Mouse (Mus musculus): ENCODE data around the gene Ncor1. TPM values are rescaled to one million over a fixed set of nuclear protein-coding genes. Genes with fewer than 3 reads are reported as not detected.
"Not testable (repeated sequence)": the region's sequence is repeated elsewhere in the genome, so short reads cannot be mapped to it uniquely, and the experiment has no call there.

The Ncor1 gene
- polyA plus RNA-seq, 1 experiment from 2014 or later: 60.1 TPM

DNA sequence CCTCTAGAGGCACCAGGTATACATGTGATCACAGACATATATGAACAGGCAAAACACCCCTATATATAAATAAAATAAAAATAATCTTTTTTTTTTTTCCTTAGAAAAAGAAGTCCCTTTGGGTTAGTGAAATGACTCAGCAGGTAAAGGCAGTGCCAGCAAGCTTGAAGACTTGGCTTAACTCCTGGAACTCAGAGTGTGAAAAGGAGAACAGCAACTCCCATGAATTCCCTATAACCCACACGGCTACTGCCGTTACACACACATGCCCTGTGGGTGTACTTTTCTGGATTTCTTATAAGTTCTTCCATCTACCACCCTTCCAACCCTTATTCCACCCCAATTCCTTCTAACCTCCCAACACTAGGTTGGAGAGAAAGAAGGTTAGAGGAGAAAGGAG is 152.5 kb downstream of the Ncor1 start:
- H3K36me3 ChIP-seq (ENCODE audit: control insufficient read depth, insufficient read depth, low read length): peaks cover 16% of the 10 kb centered on the region
- no peak for ATAC-seq

DNA sequence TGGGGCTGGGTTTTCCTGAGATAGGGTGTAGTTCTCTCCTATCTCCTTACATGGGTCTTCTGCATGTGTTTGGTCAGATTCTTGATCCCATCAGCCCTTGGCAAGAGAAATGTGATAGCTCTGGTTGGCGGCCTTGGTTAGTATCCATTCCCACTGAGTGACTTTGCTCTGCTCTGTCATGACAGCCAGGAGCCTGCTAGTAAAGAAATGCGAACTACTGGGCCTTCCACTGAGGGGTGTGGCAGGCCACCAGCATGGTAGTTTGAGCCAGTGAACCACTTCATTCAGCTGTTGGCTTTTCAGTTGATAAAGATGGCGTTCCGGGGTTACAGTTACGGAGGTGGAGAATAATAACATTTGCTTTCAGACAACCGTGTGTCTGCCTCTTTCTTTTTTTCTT is 159.5 kb downstream of the Ncor1 start:
- Histone ChIP-seq H3K4me3 (ENCODE audit: low read length) (no peak overlapping the region), H3K4me2 (ENCODE audit: low read length) (no peak overlapping the region), H3K9me3 (ENCODE audit: control insufficient read depth, low read length) (no peaks in the 10 kb centered on the region), H3K4me1 (ENCODE audit: control insufficient read depth, insufficient read depth, low read depth, low read length) (no peaks in the 10 kb centered on the region), H3K27ac (ENCODE audit: low read depth, low read length) (no peak overlapping the region), H3K9ac (ENCODE audit: low read depth, low read length) (no peak overlapping the region), H3K36me3 (ENCODE audit: control insufficient read depth, insufficient read depth, low read length) (peaks cover 12% of the 10 kb centered on the region; the same call in 1 of the 2 replicates), H3K27me3 (replicated peaks; ENCODE audit: control insufficient read depth, insufficient read depth, low read length) (no peaks in the 10 kb centered on the region)
- WGBS: 84% methylated on average over 6 of the region's 6 CpGs
- no peak for ATAC-seq

More for the DNA sequence above, 152.5 kb downstream of the Ncor1 start:
- Histone ChIP-seq H3K4me3 (ENCODE audit: low read length) (no peak overlapping the region), H3K9ac (ENCODE audit: low read depth, low read length) (no peak overlapping the region), H3K27ac (ENCODE audit: low read depth, low read length) (no peak overlapping the region), H3K4me1 (ENCODE audit: control insufficient read depth, insufficient read depth, low read depth, low read length) (no peaks in the 10 kb centered on the region), H3K27me3 (replicated peaks; ENCODE audit: control insufficient read depth, insufficient read depth, low read length) (no peaks in the 10 kb centered on the region), H3K4me2 (ENCODE audit: low read length) (no peak overlapping the region), H3K9me3 (ENCODE audit: control insufficient read depth, low read length) (no peaks in the 10 kb centered on the region)
- WGBS: 88% methylated on average over 2 of the region's 2 CpGs

DNA sequence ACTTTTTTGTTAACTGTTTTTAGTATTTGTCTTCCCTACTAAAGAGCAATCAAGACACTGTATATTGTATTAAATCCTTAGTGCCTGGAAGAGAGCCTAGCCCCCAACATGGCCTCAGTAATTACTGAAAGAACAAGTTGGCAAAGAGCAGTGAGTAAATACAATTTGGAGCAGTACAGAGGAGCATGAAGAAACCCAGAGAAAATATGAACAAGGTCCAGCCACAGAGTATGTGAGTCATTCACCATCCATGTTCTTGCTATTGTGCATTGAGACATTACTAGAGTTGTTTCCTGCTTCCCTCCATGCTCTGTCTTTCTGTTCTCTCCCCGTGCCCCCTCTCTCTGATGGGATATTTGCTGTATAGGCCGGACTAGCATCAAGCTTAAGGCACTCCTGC is 164.2 kb downstream of the Ncor1 start:
- no peak overlapping the region for H3K9ac ChIP-seq (ENCODE audit: low read depth, low read length)
- H3K27me3 ChIP-seq (replicated peaks; ENCODE audit: control insufficient read depth, insufficient read depth, low read length): no peaks in the 10 kb centered on the region
- H3K27ac ChIP-seq (ENCODE audit: low read depth, low read length): no peak overlapping the region
- H3K4me3 ChIP-seq (ENCODE audit: low read length): no peak overlapping the region
- H3K4me2 ChIP-seq (ENCODE audit: low read length): no peak overlapping the region
- ATAC-seq: no peak
- WGBS: 100% methylated on average over 2 of the region's 2 CpGs
- H3K9me3 ChIP-seq (ENCODE audit: control insufficient read depth, low read length): no peaks in the 10 kb centered on the region
- peaks cover 19% of the 10 kb centered on the region for H3K36me3 ChIP-seq (ENCODE audit: control insufficient read depth, insufficient read depth, low read length)
- H3K4me1 ChIP-seq (ENCODE audit: control insufficient read depth, insufficient read depth, low read depth, low read length): no peaks in the 10 kb centered on the region

DNA sequence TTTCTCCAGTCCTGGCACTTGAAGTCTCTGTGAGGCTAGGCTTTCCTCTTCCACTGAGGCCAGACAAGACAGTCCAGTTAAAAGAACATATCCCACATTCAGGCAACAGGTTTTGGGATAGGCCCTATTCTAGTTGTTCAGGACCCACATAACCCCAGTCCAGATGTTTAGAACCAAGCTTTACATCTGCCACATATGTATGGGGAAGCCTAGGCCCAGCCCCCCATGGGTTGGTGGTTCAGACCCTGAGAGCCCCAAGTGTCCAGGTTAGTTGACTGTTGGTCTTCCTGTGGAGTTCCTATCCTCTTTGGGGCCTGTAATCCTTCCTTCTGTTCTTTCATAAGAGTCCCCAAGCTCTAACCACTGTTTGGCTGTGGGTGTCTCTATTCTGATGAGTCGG is 170.6 kb downstream of the Ncor1 start:
- 95% methylated on average over 1 of the region's 1 CpGs for WGBS
- ATAC-seq: no peak
- Histone ChIP-seq H3K27ac (ENCODE audit: low read depth, low read length) (no peak overlapping the region), H3K4me2 (ENCODE audit: low read length) (no peak overlapping the region), H3K36me3 (ENCODE audit: control insufficient read depth, insufficient read depth, low read length) (peaks cover 26% of the 10 kb centered on the region), H3K9ac (ENCODE audit: low read depth, low read length) (no peak overlapping the region), H3K4me1 (ENCODE audit: control insufficient read depth, insufficient read depth, low read depth, low read length) (no peaks in the 10 kb centered on the region), H3K4me3 (ENCODE audit: low read length) (no peak overlapping the region), H3K27me3 (replicated peaks; ENCODE audit: control insufficient read depth, insufficient read depth, low read length) (no peaks in the 10 kb centered on the region), H3K9me3 (ENCODE audit: control insufficient read depth, low read length) (no peaks in the 10 kb centered on the region)

DNA sequence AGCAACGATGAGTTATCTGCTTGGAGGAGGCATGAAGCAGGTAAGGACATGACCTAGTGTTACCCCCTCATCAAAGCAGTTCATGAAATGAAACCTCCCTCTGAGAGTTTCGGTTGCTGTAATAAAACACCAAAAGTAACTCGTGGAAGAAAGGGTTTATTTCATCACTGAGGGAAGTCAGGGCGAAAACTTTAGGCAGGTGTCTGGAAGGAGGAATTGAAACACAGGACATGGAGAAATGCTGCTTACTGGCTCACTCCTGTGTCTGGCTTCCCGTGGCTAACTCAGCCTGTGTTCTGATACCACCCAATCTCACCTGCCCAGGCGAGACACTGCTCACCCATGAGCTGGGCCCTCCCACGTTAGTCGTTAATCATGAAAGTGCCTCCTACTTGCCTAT is 173.3 kb downstream of the Ncor1 start:
- Histone ChIP-seq H3K27ac (ENCODE audit: low read depth, low read length) (no peak overlapping the region), H3K4me1 (ENCODE audit: control insufficient read depth, insufficient read depth, low read depth, low read length) (peaks cover 3% of the 10 kb centered on the region; the same call in 1 of the 2 replicates), H3K27me3 (replicated peaks; ENCODE audit: control insufficient read depth, insufficient read depth, low read length) (no peaks in the 10 kb centered on the region), H3K4me2 (ENCODE audit: low read length) (no peak overlapping the region), H3K9me3 (ENCODE audit: control insufficient read depth, low read length) (no peaks in the 10 kb centered on the region), H3K36me3 (ENCODE audit: control insufficient read depth, insufficient read depth, low read length) (peaks cover 22% of the 10 kb centered on the region), H3K9ac (ENCODE audit: low read depth, low read length) (no peak overlapping the region), H3K4me3 (ENCODE audit: low read length) (no peak overlapping the region)
- no peak for ATAC-seq
- WGBS: 91% methylated on average over 8 of the region's 8 CpGs

DNA sequence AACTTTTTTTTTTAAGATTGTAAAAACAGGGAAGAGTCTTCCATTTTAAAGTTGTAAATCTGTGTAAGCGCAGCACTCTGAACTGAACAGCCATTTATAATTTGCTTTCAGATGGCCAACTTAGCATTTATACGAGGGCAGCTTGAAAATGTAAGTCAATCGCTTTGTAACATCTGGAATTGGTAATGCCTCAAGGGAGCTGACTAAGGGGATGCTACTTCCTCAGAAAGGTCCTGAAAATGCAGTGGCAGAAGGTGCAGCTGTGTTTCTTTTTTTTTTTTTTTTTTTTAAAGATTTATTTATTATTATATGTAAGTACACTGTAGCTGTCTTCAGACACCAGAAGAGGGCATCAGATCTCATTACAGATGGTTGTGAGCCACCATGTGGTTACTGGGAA is 174.3 kb downstream of the Ncor1 start:
- H3K4me1 ChIP-seq (ENCODE audit: control insufficient read depth, insufficient read depth, low read depth, low read length); H3K27ac ChIP-seq (ENCODE audit: low read depth, low read length); H3K27me3 ChIP-seq (replicated peaks; ENCODE audit: control insufficient read depth, insufficient read depth, low read length); ATAC-seq; H3K4me2 ChIP-seq (ENCODE audit: low read length); H3K9ac ChIP-seq (ENCODE audit: low read depth, low read length); H3K9me3 ChIP-seq (ENCODE audit: control insufficient read depth, low read length); H3K4me3 ChIP-seq (ENCODE audit: low read length): not testable (repeated sequence)
- H3K36me3 ChIP-seq (ENCODE audit: control insufficient read depth, insufficient read depth, low read length): peaks cover 19% of the 10 kb centered on the region
- WGBS: 88% methylated on average over 3 of the region's 3 CpGs

DNA sequence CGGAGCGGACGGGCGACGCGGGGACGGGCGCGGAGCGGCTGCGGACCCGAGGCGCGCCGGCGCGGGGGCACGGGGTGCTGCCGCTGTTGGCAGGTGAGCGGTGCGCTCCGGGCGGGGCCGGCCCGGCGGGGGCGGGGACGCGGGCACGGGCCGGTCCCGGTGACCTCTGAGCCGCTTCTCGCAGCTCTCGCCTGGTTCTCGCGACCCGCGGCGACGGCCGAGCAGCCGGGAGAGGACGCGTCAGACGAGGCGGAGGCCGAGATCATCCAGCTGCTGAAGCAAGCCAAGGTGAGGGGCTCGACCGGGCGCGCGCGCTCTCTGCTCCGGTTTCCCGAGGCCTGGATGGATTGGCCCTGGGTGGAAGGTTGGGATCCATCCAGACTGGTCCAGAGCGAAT is 176.7 kb downstream of the Ncor1 start:
- WGBS: under 1% methylated on average over 41 of the region's 57 CpGs
- peak overlapping the region; percentile 73 for H3K4me2 ChIP-seq (ENCODE audit: low read length)
- peak overlapping the region; percentile 95 for H3K9ac ChIP-seq (ENCODE audit: low read depth, low read length)
- peak overlapping the region; percentile 94 for H3K4me3 ChIP-seq (ENCODE audit: low read length)
- ATAC-seq: peak; percentile 76
- H3K9me3 ChIP-seq (ENCODE audit: control insufficient read depth, low read length): no peaks in the 10 kb centered on the region
- H3K4me1 ChIP-seq (ENCODE audit: control insufficient read depth, insufficient read depth, low read depth, low read length): peaks cover 3% of the 10 kb centered on the region; the same call in 1 of the 2 replicates
- H3K27ac ChIP-seq (ENCODE audit: low read depth, low read length): peak overlapping the region; percentile 92
- peaks cover 16% of the 10 kb centered on the region for H3K36me3 ChIP-seq (ENCODE audit: control insufficient read depth, insufficient read depth, low read length)
- no peaks in the 10 kb centered on the region for H3K27me3 ChIP-seq (replicated peaks; ENCODE audit: control insufficient read depth, insufficient read depth, low read length)

DNA sequence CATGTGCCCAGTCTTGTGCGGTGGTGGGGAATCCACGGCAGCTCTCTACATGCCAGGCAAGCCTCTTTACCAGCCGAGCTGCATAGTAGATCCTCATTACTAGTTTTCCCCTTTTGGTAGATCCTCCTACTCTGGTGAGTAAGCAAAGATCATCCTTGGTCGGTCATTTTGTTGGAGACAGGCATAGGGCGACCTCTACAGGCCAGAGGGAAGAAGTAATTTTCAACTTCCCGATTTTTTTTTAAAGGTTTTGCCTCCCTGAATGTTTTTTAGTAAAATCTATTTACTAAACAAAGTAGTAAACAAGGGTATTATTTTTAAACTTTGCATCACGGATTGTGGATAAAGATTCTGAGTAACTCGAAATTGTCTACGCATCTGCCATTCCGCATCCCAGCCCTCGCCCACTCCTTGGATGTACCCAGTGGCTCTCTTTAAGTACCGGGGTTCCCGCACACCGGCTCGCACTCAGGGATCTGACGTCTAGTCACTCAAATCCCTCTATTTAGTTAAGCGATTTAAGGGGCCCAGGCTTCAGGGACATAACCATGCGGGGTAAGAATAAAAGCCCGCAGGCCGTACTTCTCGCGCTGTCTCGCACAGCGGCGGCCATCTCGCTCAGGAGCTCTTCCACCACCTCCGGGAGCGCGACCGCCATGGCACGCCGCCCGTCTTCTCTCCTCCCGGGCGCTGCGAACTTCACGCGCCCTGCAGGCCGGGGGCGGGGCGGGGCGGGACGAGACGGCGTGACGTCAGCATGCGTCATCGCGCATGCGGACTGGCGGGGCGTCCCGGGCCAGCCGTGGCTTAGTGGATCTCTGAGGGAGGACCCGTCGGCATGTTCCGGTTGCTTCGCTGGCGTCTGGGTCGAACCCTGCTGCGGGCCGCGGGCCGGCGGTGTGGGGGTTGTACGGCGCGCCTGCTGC is 177.4 kb downstream of the Ncor1 start, which contains the start of the genes Zswim7 and Ttc19:
Gene Zswim7, minus strand, starts transcription at position 701 of the 926 bp plus-strand sequence.
Gene Ttc19, plus strand, starts transcription at position 799 of the 926 bp plus-strand sequence.
- peak within 1 kb of the TSS; percentile 73 for H3K4me2 ChIP-seq (ENCODE audit: low read length)
- WGBS: under 1% methylated on average over 51 of the region's 68 CpGs
- peaks cover 3% of the 10 kb centered on the region; the same call in 1 of the 2 replicates for H3K4me1 ChIP-seq (ENCODE audit: control insufficient read depth, insufficient read depth, low read depth, low read length)
- peaks cover 13% of the 10 kb centered on the region for H3K36me3 ChIP-seq (ENCODE audit: control insufficient read depth, insufficient read depth, low read length)
- ATAC-seq: peak; percentile 97
- peak within 1 kb of the TSS; percentile 94 for H3K4me3 ChIP-seq (ENCODE audit: low read length)
- no peaks in the 10 kb centered on the region for H3K27me3 ChIP-seq (replicated peaks; ENCODE audit: control insufficient read depth, insufficient read depth, low read length)
- peak within 1 kb of the TSS; percentile 95 for H3K9ac ChIP-seq (ENCODE audit: low read depth, low read length)
- H3K9me3 ChIP-seq (ENCODE audit: control insufficient read depth, low read length): no peaks in the 10 kb centered on the region
- H3K27ac ChIP-seq (ENCODE audit: low read depth, low read length): peak within 1 kb of the TSS; percentile 92

DNA sequence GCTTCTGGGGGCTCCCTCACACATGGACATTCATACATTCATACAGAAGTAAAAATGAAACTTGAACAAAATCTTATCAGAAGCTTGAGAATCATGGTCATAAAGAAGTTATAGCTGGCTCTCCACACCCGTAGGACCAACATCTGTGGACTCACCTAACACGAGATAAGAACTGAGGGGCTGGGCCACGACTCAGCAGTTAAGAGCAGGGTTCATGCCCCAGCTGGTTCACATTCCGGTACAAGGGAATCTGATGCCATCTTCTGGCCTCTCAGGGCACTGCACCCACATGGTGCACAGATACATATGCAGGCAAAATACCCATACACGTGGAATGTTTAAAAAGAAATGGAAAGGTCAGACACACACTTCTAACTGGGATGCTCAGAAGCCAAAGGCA is 180.3 kb downstream of the Ncor1 start:
- no peaks in the 10 kb centered on the region for H3K27me3 ChIP-seq (replicated peaks; ENCODE audit: control insufficient read depth, insufficient read depth, low read length)
- peaks cover under 1% of the 10 kb centered on the region; the same call in 1 of the 2 replicates for H3K36me3 ChIP-seq (ENCODE audit: control insufficient read depth, insufficient read depth, low read length)
- no peak overlapping the region for H3K4me2 ChIP-seq (ENCODE audit: low read length)
- 18% methylated on average over 5 of the region's 5 CpGs for WGBS
- H3K27ac ChIP-seq (ENCODE audit: low read depth, low read length): no peak overlapping the region
- H3K9ac ChIP-seq (ENCODE audit: low read depth, low read length): no peak overlapping the region
- ATAC-seq: no peak
- H3K9me3 ChIP-seq (ENCODE audit: control insufficient read depth, low read length): no peaks in the 10 kb centered on the region
- H3K4me3 ChIP-seq (ENCODE audit: low read length): no peak overlapping the region
- peaks cover 3% of the 10 kb centered on the region; the same call in 1 of the 2 replicates for H3K4me1 ChIP-seq (ENCODE audit: control insufficient read depth, insufficient read depth, low read depth, low read length)
